Mouse (Mus musculus): ENCODE data around the gene Mllt3.

DNA sequence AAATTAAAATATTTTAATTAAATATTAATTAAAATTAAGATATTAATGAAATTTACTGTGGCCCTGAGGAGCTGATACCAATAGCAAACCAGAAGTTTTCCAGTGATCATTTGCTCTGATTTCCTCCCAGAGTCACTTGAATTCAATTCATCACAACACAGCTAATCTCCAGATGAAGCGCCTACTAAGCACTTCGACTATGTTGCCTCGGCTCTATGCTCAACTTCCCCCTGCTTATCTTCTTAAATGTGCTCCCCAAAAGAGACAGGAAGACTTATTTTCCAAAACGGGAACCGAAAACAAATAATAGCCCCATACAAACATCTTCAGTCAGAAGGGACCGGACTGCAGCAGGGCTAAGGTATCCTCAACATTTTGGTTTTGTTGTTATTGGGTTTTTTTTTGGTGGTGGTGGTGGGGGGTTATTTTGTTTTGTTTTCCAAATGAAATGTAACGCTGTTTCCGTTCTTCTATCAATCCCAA is 90.2 kb downstream of the Mllt3 start:
- TF ChIP-seq GATA1 (IDR thresholded peaks at IDR 0.05; ENCODE audit: borderline replicate concordance, low read length) (no peak), FLI1 (IDR thresholded peaks at IDR 0.05; ENCODE audit: low read length) (no peak)

Data from megakaryocyte, embryonic 14.5 days (primary cell).